Mouse (Mus musculus) G1E (cell line): ENCODE results near the gene Mrpl38. TPM values are rescaled to one million over a fixed set of nuclear protein-coding genes. Genes with fewer than 3 reads are reported as not detected.

Experiments
- ATAC-seq: 2 replicates; pipeline ENCODE4 v1.8.0; 2016; ENCODE audit warnings: mild to moderate bottlenecking; ENCODE audit not compliant: insufficient number of reproducible peaks, poor library complexity, low FRiP score, severe bottlenecking; ENCODE audit errors: extremely low read depth
- DNase-seq: peaks from one replicate; pipeline ENCODE4 v3.0.0; 2012; ENCODE audit warnings: low spot score
- H3K27me3 ChIP-seq: 2 replicates; pipeline ENCODE4 v1.6.1; 2012; ENCODE audit warnings: mild to moderate bottlenecking, low read length, inconsistent platforms; ENCODE audit not compliant: insufficient read depth
- H3K36me3 ChIP-seq: replicated peaks from 2 replicates; pipeline ENCODE3; 2012; ENCODE audit warnings: mild to moderate bottlenecking, inconsistent platforms
- H3K4me1 ChIP-seq: 2 replicates; pipeline ENCODE4 v1.6.1; 2012; ENCODE audit warnings: low read depth, low read length, inconsistent platforms, mixed read lengths; ENCODE audit not compliant: insufficient read depth
- H3K4me3 ChIP-seq: 2 replicates; pipeline ENCODE4 v1.5.1; 2012; ENCODE audit warnings: low read depth, mild to moderate bottlenecking, inconsistent platforms, low read length, moderate library complexity, mixed read lengths
- H3K9me3 ChIP-seq: replicated peaks from 2 replicates; pipeline ENCODE4 v1.6.1; 2012; ENCODE audit warnings: inconsistent platforms
- CTCF ChIP-seq: IDR thresholded peaks from 2 replicates; pipeline ENCODE4 v1.5.1; 2012; ENCODE audit warnings: low read depth, low read length, inconsistent platforms, mixed read lengths
- GATA1 ChIP-seq: IDR thresholded peaks from 2 replicates; pipeline ENCODE4 v1.6.1; 2012; ENCODE audit warnings: borderline replicate concordance, low read length, inconsistent platforms, mixed read lengths
- GATA2 ChIP-seq: IDR thresholded peaks from 2 replicates; pipeline ENCODE4 v1.6.1; 2012; ENCODE audit warnings: low read depth, low read length, inconsistent platforms, borderline replicate concordance
- POLR2AphosphoS5 ChIP-seq: IDR thresholded peaks from 2 replicates; pipeline ENCODE4 v1.6.1; 2012; ENCODE audit warnings: low read depth, low read length, inconsistent platforms; ENCODE audit not compliant: insufficient replicate concordance
- TAL1 ChIP-seq: conservative IDR thresholded peaks from 2 replicates; pipeline ENCODE4 v1.6.1; 2012; ENCODE audit warnings: low read depth, low read length, inconsistent platforms, mixed read lengths
- polyA plus RNA-seq: library from polyadenylated mRNA; stranded (reverse); fragments of >175 nt; gene quantifications from 2 replicates; pipeline ENCODE4 v1.2.3, GENCODE M21; 2012
- total RNA-seq, 2 experiments: library from RNA; stranded (forward) in 1 of 2; stranded (reverse) in 1 of 2; fragments of 200-1000 nt in 1 of 2; fragments of >200 nt in 1 of 2; fragmentation: Nextera tagmentation in 1 of 2; gene quantifications; 2 replicates each; pipeline ENCODE4 v1.2.3; 2014 to 2017

Gene Mrpl38
- total and polyA plus RNA-seq, 3 experiments, result 38.3 to 144 (median 99.3) TPM

- Histone ChIP-seq H3K4me3 (no peak overlapping the region; the same call in 1 of the 2 replicates), H3K4me1 (peaks cover 72% of the 10 kb centered on the region), H3K9me3 (no peaks in the 10 kb centered on the region), H3K27me3 (no peaks in the 10 kb centered on the region), H3K36me3 (peaks cover 23% of the 10 kb centered on the region)
- TF ChIP-seq TAL1 (peak; percentile 61), GATA1 (no peak)
- ATAC-seq (no peak), DNase-seq (no peak)
These were observed 49.8 kb downstream of the Mrpl38 start for GRCm38 (mm10) chr11:116088741-116089394.

GRCm38 (mm10) chr11:116088188-116088587 lies 50.5 kb downstream of the Mrpl38 start:
- no peak for ATAC-seq
- peaks cover 72% of the 10 kb centered on the region for H3K4me1 ChIP-seq
- TF ChIP-seq POLR2AphosphoS5 (no peak), TAL1 (peak; percentile 41; the same call in 1 of the 2 replicates), CTCF (no peak)
- no peaks in the 10 kb centered on the region for H3K9me3 ChIP-seq
- H3K27me3 ChIP-seq, result no peaks in the 10 kb centered on the region
- H3K36me3 ChIP-seq, result peaks cover 29% of the 10 kb centered on the region
- no peak for DNase-seq
- H3K4me3 ChIP-seq, result peak overlapping the region; percentile 73; the same call in 1 of the 2 replicates

GRCm38 (mm10) chr11:116087194-116088130 lies 51.2 kb downstream of the Mrpl38 start:
- Histone ChIP-seq H3K9me3 (no peaks in the 10 kb centered on the region), H3K4me1 (peaks cover 73% of the 10 kb centered on the region), H3K4me3 (peak overlapping the region; percentile 73), H3K27me3 (no peaks in the 10 kb centered on the region), H3K36me3 (peaks cover 36% of the 10 kb centered on the region)
- ATAC-seq (peak; percentile 31; the same call in 1 of the 2 replicates), DNase-seq (peak; percentile 60)
- TF ChIP-seq CTCF (peak; percentile 54), POLR2AphosphoS5 (no peak; the same call in 1 of the 2 replicates)

GRCm38 (mm10) chr11:116086258-116087193 lies 52.1 kb downstream of the Mrpl38 start, which contains the start of gene Wbp2:
Gene Wbp2 (minus strand): TSS chr11:116086995.
- DNase-seq (peak; percentile 96), ATAC-seq (peak; percentile 93)
- Histone ChIP-seq H3K36me3 (peaks cover 44% of the 10 kb centered on the region), H3K9me3 (no peaks in the 10 kb centered on the region), H3K27me3 (no peaks in the 10 kb centered on the region), H3K4me3 (peak within 1 kb of the TSS; percentile 73), H3K4me1 (peaks cover 71% of the 10 kb centered on the region)
- TF ChIP-seq POLR2AphosphoS5 (no peak), GATA1 (no peak)

- Histone ChIP-seq H3K27me3 (no peaks in the 10 kb centered on the region), H3K36me3 (peaks cover 66% of the 10 kb centered on the region), H3K9me3 (no peaks in the 10 kb centered on the region), H3K4me1 (peaks cover 79% of the 10 kb centered on the region), H3K4me3 (no peak overlapping the region; the same call in 1 of the 2 replicates)
- DNase-seq, result no peak
- ATAC-seq, result no peak
- TF ChIP-seq TAL1 (no peak), GATA2 (no peak), POLR2AphosphoS5 (no peak), GATA1 (no peak), CTCF (no peak)
These were observed 54.5 kb downstream of the Mrpl38 start for GRCm38 (mm10) chr11:116084166-116084565.
